Mouse (Mus musculus): Measurements from ENCODE around the gene Rad23a. TPM values are rescaled to one million over a fixed set of nuclear protein-coding genes. Genes with fewer than 3 reads are reported as not detected.

The Rad23a gene
- polyA plus RNA-seq (2015; fragmentation: Nextera tagmentation; extraction: Ambion mirVana): 69.9 and 74.2 TPM in 2 replicates

DNA sequence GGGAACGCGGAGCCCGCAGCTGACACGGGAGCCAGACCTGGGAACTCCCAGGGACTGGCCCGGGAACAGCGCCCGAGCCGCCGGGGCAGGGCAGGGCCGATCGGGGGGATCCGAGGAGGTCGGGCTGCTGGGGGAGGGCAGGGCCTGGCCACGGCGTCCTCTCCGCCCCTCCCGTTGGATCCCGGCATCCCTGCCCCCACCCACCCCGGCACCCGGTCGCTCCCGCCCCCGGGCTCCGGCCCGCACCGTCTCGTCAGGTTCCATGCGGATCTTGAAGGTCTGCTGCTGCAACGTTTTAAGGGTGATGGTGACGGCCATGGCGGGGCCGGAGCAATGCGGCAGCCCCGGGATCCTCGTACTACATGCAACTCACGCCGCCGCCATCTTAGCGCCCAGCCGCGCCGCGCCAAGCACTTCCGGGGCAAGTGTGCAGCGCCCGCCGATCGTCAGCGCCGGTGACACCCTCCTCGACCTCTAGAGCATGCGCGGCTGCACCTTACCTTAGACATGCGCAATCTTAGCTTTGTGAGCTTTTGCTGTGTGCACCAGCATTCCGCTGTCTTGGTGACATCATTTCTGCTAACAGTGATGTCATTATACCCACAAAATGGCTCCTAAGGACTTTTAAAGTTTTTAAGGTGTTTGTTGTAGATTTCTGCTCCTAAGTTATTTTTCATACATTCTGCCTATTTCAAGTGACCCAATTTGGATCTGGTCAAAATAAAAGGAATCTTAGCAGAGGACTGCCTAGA, at the start of gene Rad23a:
TSS of gene Rad23a (minus strand) at position 418 of the 752 bp plus-strand sequence.
- under 1% methylated on average over 55 of the region's 55 CpGs for WGBS
- peak; percentile 96 for ATAC-seq (ENCODE audit: low read depth)
- Histone ChIP-seq H3K4me3 (peak within 1 kb of the TSS; percentile 88), H3K9ac (peak within 1 kb of the TSS; percentile 95), H3K4me2 (peak within 1 kb of the TSS; percentile 60), H3K27me3 (no peaks in the 10 kb centered on the region), H3K9me3 (no peaks in the 10 kb centered on the region), H3K36me3 (peaks cover 77% of the 10 kb centered on the region), H3K4me1 (replicated peaks) (peaks cover 66% of the 10 kb centered on the region), H3K27ac (replicated peaks) (peak within 1 kb of the TSS; percentile 89)

DNA sequence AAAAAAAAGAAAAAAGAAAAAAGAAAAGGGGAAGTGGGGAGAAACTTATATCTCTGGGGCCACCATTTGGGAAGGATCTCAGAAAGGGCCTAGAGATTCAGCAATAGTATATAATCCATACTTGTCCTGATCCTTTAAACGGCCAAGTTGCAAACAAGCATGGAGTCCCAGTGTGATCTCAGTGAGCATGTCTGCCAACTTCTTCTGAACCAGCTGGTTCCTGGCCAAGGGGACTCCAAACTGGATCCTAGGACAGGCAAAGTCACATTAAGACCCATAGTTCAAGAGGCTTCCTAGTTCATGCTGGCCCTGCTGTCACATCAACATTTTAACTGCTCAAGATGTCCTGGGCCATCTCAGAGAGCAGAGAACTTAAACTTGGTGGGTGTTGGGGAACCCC, 48.7 kb upstream of the Rad23a start:
- H3K27ac ChIP-seq (replicated peaks): no peak overlapping the region
- H3K9ac ChIP-seq: no peak overlapping the region
- no peaks in the 10 kb centered on the region for H3K27me3 ChIP-seq
- H3K4me3 ChIP-seq: no peak overlapping the region
- ATAC-seq (ENCODE audit: low read depth): no peak
- H3K4me2 ChIP-seq: no peak overlapping the region
- H3K4me1 ChIP-seq (replicated peaks): peaks cover 14% of the 10 kb centered on the region
- H3K9me3 ChIP-seq: no peaks in the 10 kb centered on the region
- 92% methylated on average over 1 of the region's 1 CpGs for WGBS
- peaks cover 53% of the 10 kb centered on the region for H3K36me3 ChIP-seq

GRCm38 (mm10) chr8:84888280-84888679, 47.8 kb upstream of the Rad23a start:
- 94% methylated on average over 3 of the region's 3 CpGs for WGBS
- no peaks in the 10 kb centered on the region for H3K9me3 ChIP-seq

GRCm38 (mm10) chr8:84884728-84885127, 44.3 kb upstream of the Rad23a start:
- peaks cover 43% of the 10 kb centered on the region for H3K36me3 ChIP-seq
- H3K4me2 ChIP-seq: no peak overlapping the region
- no peaks in the 10 kb centered on the region for H3K4me1 ChIP-seq (replicated peaks)
- H3K27me3 ChIP-seq: no peaks in the 10 kb centered on the region
- H3K9me3 ChIP-seq: no peaks in the 10 kb centered on the region
- no peak overlapping the region for H3K4me3 ChIP-seq
- 86% methylated on average over 4 of the region's 4 CpGs for WGBS
- no peak overlapping the region for H3K27ac ChIP-seq (replicated peaks)
- no peak overlapping the region for H3K9ac ChIP-seq
- no peak for ATAC-seq (ENCODE audit: low read depth)

More at GRCm38 (mm10) chr8:84888280-84888679, 47.8 kb upstream of the Rad23a start:
- Histone ChIP-seq H3K4me1 (replicated peaks) (peaks cover 10% of the 10 kb centered on the region), H3K4me2 (no peak overlapping the region), H3K9ac (no peak overlapping the region), H3K27ac (replicated peaks) (no peak overlapping the region), H3K36me3 (peaks cover 53% of the 10 kb centered on the region), H3K4me3 (no peak overlapping the region), H3K27me3 (no peaks in the 10 kb centered on the region)
- no peak for ATAC-seq (ENCODE audit: low read depth)

DNA sequence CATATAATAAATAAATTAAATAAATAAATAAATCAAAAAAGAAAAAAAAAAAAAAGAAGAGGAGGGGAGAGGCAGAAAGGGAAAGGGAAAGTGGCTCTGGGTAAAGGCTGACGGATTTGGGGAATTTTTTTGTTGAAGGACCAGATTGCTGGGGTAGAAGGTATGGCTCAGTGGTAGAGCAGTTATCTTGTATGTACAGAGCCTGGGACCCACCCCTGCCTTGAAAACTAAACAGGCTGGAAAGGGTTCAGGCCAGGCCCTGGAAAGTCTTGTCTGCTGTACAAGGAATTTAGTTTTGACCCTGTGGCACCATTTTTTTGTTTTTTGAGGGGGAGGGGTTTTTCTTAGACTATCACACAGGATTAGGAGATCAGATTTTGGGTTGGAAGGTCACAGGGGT, 38.5 kb upstream of the Rad23a start:
- Histone ChIP-seq H3K9ac (no peak overlapping the region), H3K36me3 (no peaks in the 10 kb centered on the region), H3K4me1 (replicated peaks) (no peaks in the 10 kb centered on the region), H3K9me3 (no peaks in the 10 kb centered on the region), H3K4me3 (no peak overlapping the region), H3K27ac (replicated peaks) (no peak overlapping the region), H3K27me3 (no peaks in the 10 kb centered on the region), H3K4me2 (no peak overlapping the region)
- 89% methylated on average over 1 of the region's 1 CpGs for whole genome bisulfite sequencing
- ATAC-seq (ENCODE audit: low read depth): no peak

DNA sequence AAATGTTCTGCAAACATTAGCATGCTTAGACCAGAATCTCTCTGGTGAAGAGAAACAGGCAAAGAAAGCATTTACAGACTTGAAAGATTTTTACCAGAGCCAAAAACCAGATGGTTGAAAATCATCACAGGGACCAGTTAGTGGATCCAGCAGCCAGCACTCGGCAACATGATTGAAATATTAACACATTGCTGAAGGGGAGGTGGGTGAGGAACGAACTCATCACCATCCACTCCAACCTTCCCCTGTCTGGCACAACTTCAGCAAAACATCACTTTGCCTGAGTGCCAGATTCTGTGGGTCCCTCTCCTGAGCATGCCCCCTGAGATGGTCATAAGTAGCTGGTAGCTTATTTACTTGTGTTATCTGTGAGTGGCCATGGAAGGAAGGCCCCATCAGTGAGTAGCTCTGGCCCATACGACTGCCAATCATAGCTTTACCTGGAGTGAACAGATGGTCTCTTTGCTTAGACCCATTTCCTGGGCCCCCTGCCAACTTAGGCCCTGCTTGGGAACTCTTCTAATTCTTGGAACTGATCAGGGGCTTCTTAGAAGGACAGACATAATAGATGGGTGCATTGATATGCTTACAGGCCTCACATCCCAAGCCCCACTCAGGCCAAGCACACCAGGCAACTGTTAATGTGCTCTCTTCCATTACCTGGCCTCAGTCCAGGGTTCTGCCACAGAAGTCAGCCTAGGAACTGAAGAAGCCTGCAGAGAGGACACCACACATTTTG, 37.0 kb upstream of the Rad23a start:
- peaks cover 4% of the 10 kb centered on the region for H3K4me1 ChIP-seq (replicated peaks)
- WGBS: 82% methylated on average over 3 of the region's 3 CpGs
- H3K4me3 ChIP-seq: no peak overlapping the region
- H3K4me2 ChIP-seq: no peak overlapping the region
- no peaks in the 10 kb centered on the region for H3K36me3 ChIP-seq
- peaks cover 6% of the 10 kb centered on the region for H3K27me3 ChIP-seq
- H3K9me3 ChIP-seq: no peaks in the 10 kb centered on the region
- H3K9ac ChIP-seq: no peak overlapping the region
- no peak for ATAC-seq (ENCODE audit: low read depth)
- H3K27ac ChIP-seq (replicated peaks): no peak overlapping the region

GRCm38 (mm10) chr8:84874339-84874738, 33.9 kb upstream of the Rad23a start:
- Histone ChIP-seq H3K4me2 (no peak overlapping the region), H3K4me1 (replicated peaks) (peaks cover 11% of the 10 kb centered on the region), H3K4me3 (no peak overlapping the region), H3K27ac (replicated peaks) (no peak overlapping the region), H3K9me3 (no peaks in the 10 kb centered on the region), H3K36me3 (peaks cover 12% of the 10 kb centered on the region), H3K9ac (no peak overlapping the region), H3K27me3 (peaks cover 10% of the 10 kb centered on the region)
- ATAC-seq (ENCODE audit: low read depth): no peak
- 91% methylated on average over 3 of the region's 3 CpGs for WGBS

GRCm38 (mm10) chr8:84873016-84873415, 32.6 kb upstream of the Rad23a start:
- no peaks in the 10 kb centered on the region for H3K9me3 ChIP-seq
- 62% methylated on average over 4 of the region's 4 CpGs for WGBS
- no peak overlapping the region for H3K27ac ChIP-seq (replicated peaks)
- H3K4me3 ChIP-seq: peak overlapping the region; percentile 41; the same call in 1 of the 2 replicates
- no peak overlapping the region for H3K9ac ChIP-seq
- peaks cover 25% of the 10 kb centered on the region for H3K36me3 ChIP-seq
- H3K4me2 ChIP-seq: peak overlapping the region; percentile 80
- peaks cover 11% of the 10 kb centered on the region for H3K4me1 ChIP-seq (replicated peaks)
- no peak for ATAC-seq (ENCODE audit: low read depth)
- H3K27me3 ChIP-seq: peaks cover 10% of the 10 kb centered on the region

DNA sequence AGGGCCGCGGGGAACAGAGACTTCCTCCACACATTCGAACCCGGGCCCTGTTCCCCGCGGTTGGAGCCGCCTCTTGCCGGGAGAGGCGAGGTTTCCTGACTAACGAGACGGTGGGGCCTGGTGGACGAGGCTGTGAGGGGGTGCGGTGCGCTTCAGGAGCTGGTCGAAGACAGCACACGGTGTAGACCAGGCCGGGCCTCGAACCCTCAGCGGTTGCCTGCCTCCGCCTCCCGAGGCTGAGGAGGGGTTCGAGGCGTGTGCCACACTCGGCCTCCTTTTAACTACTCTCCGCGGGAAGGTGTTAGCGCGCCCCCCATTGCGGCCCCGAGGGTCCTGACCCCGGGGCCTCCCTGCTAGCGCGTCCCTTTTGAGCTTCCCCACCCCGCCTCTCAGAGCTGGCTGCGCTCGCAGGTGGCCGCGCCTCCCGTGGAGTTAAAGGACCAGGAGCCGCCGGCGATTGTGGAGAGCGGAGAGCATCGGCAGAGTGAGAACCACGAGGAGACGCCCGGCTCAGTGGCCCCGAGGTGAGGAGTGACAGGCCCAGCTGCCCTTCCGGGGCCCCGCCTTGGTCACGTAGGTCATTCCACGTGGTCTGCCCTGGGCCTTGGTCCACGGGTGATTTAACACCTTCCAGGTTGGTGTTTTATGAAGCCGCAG, 32.0 kb upstream of the Rad23a start:
- Histone ChIP-seq H3K4me1 (replicated peaks) (peaks cover 11% of the 10 kb centered on the region), H3K27me3 (peaks cover 10% of the 10 kb centered on the region), H3K9ac (peak overlapping the region; percentile 65), H3K4me3 (peak overlapping the region; percentile 41), H3K36me3 (peaks cover 31% of the 10 kb centered on the region), H3K9me3 (no peaks in the 10 kb centered on the region), H3K4me2 (peak overlapping the region; percentile 80), H3K27ac (replicated peaks) (no peak overlapping the region)
- 3% methylated on average over 54 of the region's 54 CpGs for WGBS
- peak; percentile 55 for ATAC-seq (ENCODE audit: low read depth)

DNA sequence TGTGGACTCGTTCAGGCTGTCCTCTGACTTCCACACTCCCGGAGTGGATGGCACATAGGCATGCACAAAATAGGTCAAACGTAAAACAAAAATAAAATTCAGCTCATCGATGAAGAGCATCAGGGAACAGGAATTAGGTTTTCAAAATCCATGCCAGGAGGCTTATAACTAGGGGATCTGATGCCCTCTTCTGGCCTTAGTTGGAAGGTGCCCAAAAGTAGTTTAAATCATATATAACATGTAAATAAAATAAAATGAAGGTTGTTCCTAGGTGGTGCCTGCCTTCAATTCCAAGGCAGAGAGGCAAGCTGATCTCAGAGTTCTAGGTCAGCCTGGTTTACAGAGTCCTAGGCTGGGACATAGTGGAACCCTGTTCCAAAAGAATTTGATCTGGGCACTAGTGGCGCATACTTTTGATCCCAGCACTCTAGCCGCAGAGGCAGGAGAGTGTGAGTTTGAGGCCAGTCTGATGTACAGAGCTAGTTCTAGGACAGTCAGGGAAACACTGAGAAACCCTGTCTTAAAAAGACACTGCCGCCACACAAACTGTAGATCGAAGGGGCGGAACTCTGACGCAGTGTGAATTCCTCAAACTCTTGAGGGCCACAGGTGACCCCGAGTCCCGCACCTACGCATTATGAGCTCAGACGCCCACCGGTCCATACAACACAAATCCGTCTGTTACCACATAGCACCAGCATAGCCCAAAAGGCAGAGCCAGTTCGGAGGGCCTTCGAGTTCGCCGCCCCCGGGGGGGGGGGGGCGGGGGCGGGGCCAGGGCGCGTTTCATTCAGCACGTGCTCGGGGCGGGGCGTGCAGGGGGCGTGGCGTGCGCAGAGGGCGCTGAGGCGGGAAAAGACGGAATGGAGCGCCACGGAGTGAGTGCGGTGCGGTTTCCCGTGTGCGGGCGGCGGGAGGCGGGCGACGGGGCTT, 31.2 kb upstream of the Rad23a start, which contains the start of gene Syce2:
TSS of gene Syce2 (plus strand) at position 736 of the 933 bp plus-strand sequence.
- Histone ChIP-seq H3K4me2 (peak within 1 kb of the TSS; percentile 80), H3K27ac (replicated peaks) (no peak within 1 kb of the TSS), H3K9ac (peak within 1 kb of the TSS; percentile 65), H3K9me3 (no peaks in the 10 kb centered on the region), H3K4me3 (peak within 1 kb of the TSS; percentile 41), H3K27me3 (peaks cover 10% of the 10 kb centered on the region), H3K36me3 (peaks cover 39% of the 10 kb centered on the region), H3K4me1 (replicated peaks) (peaks cover 11% of the 10 kb centered on the region)
- peak; percentile 77 for ATAC-seq (ENCODE audit: low read depth)
- WGBS: 14% methylated on average over 46 of the region's 46 CpGs

GRCm38 (mm10) chr8:84856864-84857441, 16.5 kb upstream of the Rad23a start, which contains the start of gene Farsa:
Gene Farsa, plus strand, starts transcription at chr8:84856989.
- peak; percentile 93 for ATAC-seq (ENCODE audit: low read depth)
- WGBS: under 1% methylated on average over 39 of the region's 39 CpGs
- Histone ChIP-seq H3K9ac (peak within 1 kb of the TSS; percentile 91), H3K4me1 (replicated peaks) (peaks cover 23% of the 10 kb centered on the region), H3K4me2 (peak within 1 kb of the TSS; percentile 97), H3K4me3 (peak within 1 kb of the TSS; percentile 90), H3K27me3 (peaks cover 3% of the 10 kb centered on the region; the same call in 1 of the 2 replicates), H3K36me3 (peaks cover 30% of the 10 kb centered on the region), H3K27ac (replicated peaks) (peak within 1 kb of the TSS; percentile 79), H3K9me3 (no peaks in the 10 kb centered on the region)

Data from neural tube, embryonic 13.5 days (tissue).